Mouse (Mus musculus) 3T3-L1 (cell line): ENCODE data around the gene Gimap7.

Experiments used
- DNase-seq: peaks from one replicate; pipeline ENCODE4 v3.0.0-alpha.2; 2015; ENCODE audit warnings: low read depth, low spot score

The Gimap7 gene

DNA sequence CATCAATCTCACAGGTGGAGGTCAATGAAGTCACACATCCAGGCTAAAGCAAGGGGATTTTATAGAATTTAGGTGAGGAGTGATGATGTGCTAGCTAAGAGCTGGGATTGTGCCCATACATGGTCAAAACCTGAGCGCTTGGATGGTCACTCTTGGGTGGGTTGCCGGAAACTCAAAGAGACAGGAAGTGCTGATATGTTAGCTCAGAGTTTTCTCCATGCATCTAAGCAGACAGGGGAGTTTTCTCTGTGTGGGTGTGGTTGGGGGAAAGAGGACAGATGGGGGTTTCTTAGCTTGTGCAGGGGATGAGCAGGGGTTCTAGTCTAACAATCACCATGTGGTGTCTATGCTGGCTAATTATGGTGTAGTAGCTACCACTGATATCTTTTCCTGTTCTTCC, 29.1 kb upstream of the Gimap7 start:
- no peak for DNase-seq

DNA sequence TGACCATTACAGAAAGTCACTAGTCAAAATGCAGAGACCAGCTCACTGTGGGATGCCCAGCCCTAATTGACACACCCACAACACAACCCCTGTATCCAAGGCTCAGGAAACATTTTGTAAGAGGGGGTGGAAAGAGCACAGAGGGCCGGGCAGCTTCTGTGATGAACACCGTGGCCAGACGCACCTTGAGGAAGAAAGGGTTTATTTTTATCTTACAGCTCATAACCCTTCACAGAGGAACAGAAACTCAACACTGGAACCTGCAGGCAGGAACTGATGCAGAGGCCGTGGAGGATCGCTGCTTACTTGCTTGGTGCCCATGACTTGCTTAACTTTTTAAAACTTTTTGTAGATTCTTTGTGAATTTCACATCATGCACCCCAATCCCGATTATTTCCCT, 25.5 kb upstream of the Gimap7 start:
- no peak for DNase-seq

DNA sequence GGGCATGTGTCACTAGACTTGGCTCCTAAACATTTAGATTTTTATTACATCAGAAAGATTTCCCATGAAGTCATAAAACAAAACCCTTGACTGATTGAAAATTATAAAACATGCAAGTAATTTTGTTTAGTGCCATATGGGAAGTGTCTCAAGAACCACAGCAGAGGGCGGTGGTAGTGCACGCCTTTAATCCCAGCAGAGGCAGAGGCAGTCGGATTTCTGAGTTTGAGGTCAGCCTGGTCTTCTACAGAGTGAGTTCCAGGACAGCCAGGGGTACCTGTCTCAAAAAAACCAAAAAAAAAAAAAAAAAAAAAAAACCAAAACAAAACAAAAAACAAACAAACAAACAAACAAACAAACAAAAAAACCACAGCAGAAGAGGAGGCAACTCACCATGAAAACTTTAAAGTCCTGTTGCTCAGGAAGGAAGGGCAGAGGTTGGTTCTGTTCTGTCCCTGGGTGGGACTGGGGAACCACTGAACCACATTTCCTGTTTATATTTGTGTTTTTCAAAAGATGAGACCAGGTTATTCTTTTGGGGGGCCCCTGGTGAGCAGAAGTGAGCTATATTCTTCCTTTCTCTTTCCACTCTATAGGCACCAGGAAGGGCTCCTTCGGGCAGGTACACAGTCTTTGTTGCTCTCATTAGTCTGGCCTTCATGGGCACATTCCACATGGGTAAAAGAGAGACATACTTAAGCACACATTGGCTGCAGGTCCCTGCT, 21.4 kb upstream of the Gimap7 start:
- DNase-seq = no peak

DNA sequence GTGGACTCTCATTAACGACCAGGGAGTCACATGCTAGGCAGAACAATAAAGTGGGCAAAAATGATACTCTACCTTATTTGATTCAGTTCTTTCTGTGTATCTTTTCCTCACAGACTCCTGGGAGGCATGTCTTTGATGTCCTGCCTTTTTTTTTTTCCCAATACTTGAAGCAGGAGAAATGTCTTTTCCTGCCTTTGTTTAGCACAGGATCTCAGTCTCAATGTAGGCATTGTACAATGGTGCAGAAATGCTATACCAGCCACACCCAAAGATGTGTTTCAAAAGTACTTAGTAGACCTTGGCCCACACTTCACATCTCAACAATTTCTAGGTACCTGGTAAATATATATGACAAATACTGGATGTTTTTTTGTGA, 20.9 kb upstream of the Gimap7 start:
- DNase-seq = no peak

DNA sequence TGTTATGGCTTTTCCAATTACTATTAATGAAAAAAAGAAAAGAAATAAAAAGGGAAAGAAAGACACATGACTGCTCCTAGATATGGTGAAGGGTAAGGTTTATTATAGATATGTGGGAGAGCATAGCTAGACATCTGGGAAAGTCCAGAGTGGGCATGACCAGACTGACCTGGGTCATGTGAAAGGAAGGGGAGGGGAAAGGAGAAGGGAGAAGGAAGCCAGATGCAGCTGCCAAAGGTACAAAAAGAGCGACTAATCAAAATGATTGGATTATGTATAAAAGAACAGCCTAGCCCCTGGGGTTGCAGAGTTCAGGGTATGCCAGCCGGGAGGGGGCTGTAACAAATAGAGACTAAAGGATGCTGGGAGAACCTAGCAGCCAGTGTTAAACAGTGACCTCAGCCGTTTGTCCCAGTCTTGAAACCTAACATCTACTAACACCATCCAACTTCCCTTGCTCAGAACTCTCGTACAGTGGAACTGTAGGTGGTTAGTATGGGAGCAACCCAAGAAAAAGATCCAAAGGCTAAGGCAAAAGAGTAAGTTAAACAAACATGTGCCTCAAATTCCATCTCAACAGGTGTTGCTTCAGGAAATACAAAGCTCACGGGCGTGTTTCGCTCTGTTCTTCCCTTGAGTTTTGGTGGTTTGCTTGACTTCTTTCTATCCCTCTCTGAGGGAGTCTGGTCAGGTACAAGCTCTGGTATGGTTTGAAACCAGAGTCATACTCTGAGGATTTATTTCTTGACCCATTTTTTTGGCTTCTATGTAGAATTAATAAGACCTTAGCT, 20.2 kb upstream of the Gimap7 start:
- DNase-seq = no peak

DNA sequence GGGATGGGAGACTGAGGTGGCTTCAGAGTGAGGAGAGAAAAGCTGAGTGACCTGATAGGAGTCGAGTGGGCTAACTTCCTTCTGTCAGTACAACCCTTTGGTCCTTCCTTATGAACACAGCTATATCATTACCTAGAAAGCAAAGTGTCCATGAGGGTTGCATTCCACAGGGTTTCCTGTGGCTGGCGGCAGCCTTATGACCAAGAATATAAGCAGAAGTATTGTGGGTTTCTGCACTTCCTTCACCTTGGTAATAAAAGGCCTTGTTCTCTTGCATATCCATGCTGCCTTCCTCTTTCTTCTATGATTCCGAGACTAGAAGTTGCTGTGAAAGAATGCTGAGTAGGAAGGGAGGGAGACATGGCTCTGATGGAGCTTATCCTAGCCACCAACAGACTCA, 19.5 kb upstream of the Gimap7 start:
- no peak for DNase-seq

DNA sequence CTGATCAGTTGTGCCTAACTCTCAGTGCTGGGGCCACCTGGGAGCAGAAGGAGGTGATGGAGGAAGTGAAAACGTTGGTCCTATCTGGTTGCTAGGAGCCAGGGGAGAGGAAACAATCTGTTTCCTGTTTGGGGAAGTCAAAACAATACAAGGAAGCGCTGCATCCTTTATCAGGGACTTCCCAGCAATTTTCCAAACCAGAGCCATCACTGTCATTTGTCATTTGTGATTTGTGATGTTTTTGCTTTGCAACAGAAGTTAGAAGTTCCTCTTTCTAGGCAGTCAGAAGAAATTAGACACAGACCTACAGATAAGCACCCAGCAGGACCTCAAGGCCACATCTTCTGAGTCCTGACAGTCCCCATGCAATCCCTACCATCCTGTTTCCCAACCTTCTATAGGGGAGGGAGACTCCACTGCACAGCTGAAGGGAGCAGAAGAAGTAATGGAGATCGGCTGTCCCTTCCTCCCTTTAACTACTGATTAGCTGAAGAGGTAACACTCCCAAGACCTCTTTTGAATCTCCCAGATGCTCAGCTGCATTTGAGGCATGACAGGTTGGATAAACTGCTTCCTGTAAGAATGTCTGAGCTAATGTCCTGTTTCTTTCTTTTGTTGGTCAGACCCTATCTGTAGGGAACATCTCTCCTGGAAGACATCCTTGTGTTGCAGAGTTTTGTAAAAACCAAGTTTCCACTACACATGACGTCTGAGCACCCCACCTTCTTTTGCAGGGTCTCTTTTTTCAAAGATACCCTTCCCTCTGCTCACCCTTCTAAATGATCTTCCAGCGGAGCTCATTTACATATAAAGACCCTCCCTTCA, 18.0 kb upstream of the Gimap7 start:
- no peak for DNase-seq

DNA sequence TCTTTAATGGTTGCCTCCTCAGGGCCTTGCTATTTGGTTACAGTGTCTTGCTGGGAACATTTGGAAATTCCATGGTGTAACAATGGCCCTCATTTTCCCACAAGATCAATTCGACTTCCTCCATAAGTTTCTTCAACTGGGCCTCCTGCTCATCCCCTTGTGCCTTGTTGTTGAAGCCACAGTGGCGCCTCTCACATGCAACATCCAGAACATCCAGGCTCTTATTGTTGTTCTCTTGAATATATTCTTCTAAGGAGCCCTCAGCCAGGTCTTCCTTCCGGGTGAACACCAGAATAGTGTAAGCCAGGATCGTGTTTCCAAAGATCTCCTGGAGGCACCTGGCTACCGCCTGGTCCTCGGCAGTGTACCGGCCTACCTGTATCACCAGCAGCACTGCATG, 16.3 kb upstream of the Gimap7 start:
- DNase-seq = no peak

DNA sequence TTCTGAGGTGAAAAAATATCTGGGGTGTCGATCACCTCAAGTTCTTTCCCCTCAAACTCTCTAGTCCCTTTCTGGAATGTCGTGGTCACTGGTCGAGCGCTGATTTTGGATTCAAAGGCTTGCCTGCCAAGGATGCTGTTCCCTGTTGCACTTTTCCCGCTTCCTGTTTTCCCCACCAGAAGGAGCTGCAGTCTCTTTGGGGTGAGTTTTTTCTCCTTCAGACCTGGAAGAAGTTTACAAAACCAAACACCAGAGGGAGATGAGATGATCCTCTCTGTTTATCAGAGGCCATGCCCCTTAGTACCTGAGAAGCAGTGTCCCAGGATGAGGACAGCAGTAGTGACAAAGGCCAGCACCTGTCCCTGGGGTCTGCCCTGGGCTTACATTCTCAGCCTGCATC, 15.8 kb upstream of the Gimap7 start:
- peak; percentile 15 for DNase-seq

DNA sequence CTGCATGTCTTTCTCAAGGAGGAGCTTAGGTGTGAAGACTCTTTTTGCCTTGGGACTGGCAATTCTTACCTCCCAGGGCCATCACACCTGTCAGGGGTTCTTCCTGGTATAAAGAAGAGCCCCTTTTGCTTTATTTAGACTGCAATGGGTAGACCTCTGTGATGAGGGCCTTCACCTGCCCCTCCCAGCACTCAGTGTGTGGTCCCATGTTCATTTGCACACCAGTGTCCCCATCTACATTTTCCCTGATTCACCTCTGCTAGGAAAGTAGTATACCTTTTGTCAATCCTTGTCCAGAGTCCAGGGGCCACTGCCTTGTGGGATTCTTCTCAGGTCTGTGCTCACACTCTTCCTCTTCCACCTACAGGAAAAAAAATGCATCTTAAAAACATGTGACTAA, 14.3 kb upstream of the Gimap7 start:
- no peak for DNase-seq

DNA sequence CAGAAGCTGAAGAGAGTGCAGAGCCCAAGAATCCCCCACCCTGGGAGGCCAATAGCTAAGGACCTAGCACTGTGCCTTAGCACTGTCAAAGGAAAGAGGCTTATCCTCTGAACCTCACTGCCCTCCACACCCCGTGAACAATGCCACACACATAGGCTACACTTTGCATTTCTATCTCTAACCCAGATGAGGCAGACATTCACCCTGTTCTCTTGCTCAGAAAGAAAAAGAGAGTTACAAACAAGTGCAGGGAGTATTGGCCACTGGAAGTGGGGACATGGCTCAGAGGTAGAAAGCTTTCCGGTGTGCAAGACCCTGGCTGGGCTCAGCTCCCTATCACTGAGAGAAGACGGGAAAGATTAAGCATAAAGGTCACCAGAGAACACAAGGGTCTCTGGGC, 12.3 kb upstream of the Gimap7 start:
- DNase-seq = no peak

DNA sequence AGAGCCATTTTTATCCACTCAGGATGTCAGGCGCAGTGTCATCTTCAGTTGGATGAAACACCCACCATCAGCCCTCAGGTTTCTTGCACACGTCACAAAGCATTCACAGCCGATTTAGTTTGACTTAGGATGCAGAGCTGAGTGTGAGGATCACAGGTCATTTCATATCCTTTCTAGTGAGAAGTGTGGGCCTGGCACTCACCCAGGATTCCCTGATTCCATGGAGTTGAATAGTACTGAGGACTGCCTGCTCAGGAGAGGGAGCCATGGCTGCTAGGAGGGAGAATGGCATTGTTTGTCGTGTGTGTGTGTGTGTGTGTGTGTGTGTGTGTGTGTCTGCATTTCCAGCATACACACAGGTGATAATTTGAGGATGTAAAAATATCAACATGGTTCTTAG, 1.9 kb downstream of the Gimap7 start:
- no peak for DNase-seq

DNA sequence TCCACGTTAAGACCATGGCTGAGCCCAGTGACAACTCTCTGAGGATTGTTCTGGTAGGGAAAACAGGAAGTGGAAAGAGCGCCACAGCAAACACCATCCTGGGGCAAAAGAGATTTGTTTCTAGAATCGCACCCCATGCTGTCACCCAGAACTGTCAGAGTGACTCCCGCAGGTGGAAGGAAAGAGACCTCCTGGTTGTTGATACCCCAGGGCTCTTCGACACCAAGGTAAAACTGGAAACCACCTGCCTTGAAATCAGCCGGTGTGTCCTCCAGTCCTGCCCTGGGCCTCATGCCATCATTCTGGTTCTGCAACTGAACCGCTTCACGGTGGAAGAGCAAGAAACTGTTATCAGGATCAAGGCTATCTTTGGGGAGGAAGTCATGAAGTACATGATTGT, 5.0 kb downstream of the Gimap7 start:
- no peak for DNase-seq

DNA sequence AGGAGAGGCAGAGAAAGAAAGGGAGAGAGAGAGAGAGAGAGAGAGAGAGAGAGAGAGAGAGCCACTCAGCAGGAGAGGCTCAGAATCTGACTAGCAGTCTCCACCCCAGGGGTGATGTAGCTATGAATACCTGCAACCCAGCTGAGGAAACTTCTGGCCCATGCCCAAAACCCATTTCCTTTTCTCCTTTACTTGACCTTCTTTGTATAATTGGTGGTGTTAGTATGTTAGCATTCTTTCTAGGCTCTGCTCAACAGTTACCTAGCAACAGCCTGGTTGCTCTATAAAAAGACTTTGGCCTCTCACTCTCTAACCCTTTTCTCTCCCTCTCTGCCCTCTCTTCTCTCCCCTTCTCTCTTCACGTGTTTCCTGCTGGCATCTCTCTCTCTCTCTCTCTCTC, 7.1 kb downstream of the Gimap7 start:
- no peak for DNase-seq

DNA sequence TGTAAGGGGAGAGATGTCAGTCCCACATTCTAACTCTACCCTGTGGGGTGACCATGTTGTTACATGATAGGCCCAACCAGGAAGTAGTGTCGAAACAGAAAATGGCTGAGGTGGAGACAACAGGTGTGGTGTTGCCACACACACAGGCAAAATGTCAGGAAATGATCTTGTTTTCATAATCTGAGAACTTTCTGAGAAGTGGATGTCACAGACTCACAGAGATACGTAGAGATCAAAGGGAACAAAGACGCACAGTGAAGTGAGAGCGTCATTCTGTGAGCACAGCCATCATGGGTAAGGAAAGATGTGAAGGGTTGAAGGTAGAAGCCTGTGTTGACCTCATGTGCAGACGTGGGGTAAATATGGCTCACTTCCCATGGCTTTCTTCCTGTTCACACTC, 9.3 kb downstream of the Gimap7 start:
- DNase-seq = no peak

DNA sequence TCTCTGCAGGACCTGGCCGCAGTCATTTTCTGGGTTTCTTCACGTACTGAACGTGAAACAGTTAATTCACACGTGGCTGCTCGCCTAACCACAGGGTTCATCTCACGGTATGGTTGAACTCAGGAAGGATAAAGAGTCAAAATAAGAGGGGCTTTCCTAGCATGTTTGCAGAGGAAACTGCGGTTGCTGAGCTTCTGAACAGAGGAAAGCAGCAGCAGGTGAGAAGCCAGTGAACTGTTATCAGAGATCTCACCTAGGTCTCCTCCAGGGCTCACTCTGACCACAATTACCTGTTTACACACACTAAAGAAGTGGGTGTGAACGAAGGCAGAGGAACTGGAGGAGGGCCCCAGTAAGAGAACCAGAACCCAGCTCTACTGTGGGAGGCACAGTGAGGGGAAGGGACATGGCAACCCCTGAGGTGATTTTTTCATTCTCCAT, 14.5 kb downstream of the Gimap7 start:
- DNase-seq = no peak

DNA sequence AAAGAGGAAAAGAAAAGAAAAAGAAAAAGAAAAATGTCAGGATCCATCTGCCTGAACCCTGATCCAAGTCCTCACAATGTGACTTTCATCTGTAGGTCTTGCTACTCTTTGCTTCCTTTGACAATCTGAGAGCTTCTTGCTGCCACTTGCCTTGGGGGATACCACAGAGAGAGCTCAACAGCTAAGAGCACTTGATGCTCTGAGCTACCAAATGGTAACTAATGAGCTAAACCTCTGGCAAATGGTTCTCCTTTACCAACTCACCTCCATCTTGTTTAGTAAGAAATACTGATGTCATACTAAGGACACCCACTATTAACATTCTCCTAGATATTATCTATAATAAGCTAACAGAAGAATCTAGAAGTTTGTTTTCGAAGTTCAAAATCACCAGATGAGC, 15.2 kb downstream of the Gimap7 start:
- DNase-seq = no peak

DNA sequence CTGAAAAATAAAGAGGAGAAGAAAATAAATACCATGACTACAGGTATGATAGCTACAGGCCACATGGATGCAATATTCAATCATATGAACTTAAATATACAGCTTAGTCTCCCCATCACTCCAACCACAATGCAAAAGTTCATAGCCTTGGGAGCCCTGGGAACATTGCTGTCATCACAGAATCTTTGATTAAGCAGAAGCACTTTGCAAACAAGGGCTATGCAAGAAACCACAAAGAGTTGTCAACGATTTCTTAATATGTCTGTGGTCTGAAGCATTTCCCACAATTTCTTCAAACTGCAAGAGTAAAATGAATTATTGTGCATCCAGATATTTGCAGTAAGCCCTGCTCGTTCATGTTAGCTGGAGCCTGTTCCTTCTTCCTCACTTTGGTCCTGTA, 18.6 kb downstream of the Gimap7 start:
- DNase-seq = no peak

DNA sequence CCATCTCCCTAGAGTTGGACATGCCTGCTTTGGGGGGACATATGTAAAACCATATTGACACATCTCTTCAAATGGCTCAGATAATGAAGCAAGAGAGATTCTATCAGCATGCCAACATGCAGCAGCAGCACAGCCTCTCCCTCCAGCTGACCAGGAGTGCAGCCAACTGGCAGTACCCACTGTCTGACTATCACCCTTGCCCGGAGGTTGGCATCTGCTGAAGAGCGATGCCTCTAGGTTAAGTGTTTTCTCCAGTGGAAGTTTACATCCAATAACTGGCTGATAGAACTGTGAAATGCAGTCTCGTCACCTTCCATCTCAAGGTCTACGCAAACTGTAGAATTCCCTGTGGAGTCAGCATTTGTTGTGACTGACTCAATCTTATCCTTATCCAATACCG, 19.3 kb downstream of the Gimap7 start:
- DNase-seq = no peak

DNA sequence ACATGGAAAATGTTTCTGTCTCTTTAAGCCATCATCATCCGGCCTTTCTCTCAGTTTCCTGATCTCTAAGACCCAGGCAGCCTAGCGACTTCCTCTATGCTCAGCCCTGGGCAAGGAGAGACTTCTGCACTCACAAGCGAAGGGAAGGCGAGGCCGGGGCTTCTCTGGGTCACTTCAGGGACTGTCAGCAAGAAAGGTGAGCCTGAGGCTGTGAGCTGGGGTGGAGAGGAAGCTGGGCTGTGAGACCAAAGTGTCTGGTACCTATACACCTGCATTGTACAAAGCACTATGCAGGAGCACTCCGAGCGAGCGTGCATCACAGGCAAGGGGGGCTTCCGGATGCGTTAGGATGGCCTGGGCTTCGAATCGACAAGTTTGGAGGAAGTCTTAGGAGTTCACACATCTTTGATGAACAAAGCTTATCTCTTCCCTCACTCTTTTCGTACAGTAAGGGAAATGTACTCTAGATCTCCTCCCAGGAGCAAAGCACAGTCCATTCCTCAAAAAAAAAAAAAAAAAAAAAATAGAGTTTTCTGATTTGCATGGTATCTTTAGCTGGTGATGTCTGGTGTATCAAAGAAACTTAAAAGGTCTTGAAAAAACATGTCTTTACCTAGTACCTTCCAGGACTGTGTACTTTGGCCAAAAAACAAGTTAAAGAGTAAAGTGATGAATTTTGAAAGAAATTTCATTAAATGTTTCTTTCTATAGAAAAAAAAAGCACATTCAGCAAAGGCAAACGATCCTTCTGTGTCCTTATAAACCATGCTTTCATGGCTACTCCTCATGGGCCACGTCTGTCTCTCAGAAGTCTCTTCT, 20.7 kb downstream of the Gimap7 start, which contains the start of gene Gimap1:
TSS of gene Gimap1 (plus strand) at position 94 of the 819 bp plus-strand sequence.
- DNase-seq = no peak

DNA sequence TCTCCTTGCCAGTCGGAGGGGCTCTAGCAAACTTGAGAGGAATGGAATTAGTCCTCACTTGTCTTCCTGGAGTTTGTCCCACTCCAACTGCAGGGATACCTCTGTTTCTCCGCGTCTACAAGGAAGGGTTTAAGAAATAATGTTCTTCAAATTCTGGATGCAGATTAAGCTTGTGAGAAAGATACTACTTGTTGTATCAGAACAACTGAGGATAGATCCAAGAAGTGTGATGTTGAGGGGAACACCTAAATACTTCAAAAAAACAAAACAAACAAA, 21.3 kb downstream of the Gimap7 start:
- DNase-seq = no peak
